Mouse (Mus musculus) liver, postnatal 0 days (tissue): Measurements from ENCODE around the gene Prima1.

ENCODE experiments used
- CTCF ChIP-seq: sonication (generic); IDR thresholded peaks from 2 replicates; pipeline ENCODE4 v1.5.1; 2016; ENCODE audit warnings: antibody characterized with exemption, low read depth
- EP300 ChIP-seq: IDR thresholded peaks from 2 replicates; pipeline ENCODE4 v1.6.1; 2016; ENCODE audit warnings: antibody characterized with exemption, low read depth, mild to moderate bottlenecking

GRCm38 (mm10) chr12:103235856-103236255 is 6.1 kb downstream of the Prima1 start:
- TF ChIP-seq CTCF (no peak), EP300 (no peak)
